Mouse (Mus musculus) E14TG2a.4 (cell line): Measurements from ENCODE around the gene Ssxb6.
"Not testable (repeated sequence)": the region's sequence is repeated elsewhere in the genome, so short reads cannot be mapped to it uniquely, and the experiment has no call there.

Source experiments
- CTCF ChIP-seq: conservative IDR thresholded peaks from 2 replicates; pipeline ENCODE4 v1.5.1; 2014; ENCODE audit warnings: low read length
- NANOG ChIP-seq: IDR thresholded peaks from 2 replicates; pipeline ENCODE4 v1.6.1; 2014; ENCODE audit warnings: borderline replicate concordance, low read length, mixed read lengths
- POU5F1 ChIP-seq: IDR thresholded peaks from 2 replicates; pipeline ENCODE4 v1.6.1; 2014; ENCODE audit warnings: low read length, borderline replicate concordance

- TF ChIP-seq CTCF, NANOG, POU5F1: not testable (repeated sequence)
Measured at GRCm38 (mm10) chrX:8548155-8548554, at the start of gene Ssxb6.
